Mouse (Mus musculus): Measurements from ENCODE around the gene Gm20388. TPM values are rescaled to one million over a fixed set of nuclear protein-coding genes. Genes with fewer than 3 reads are reported as not detected.

Gene Gm20388
- polyA plus RNA-seq, 1 experiment from 2014 or later = not detected

- 57% methylated on average over 16 of the region's 16 CpGs for WGBS (ENCODE audit: insufficient replicate concordance)
- H3K4me3 ChIP-seq = no peak overlapping the region
These were observed 251.2 kb downstream of the Gm20388 start for GRCm38 (mm10) chr8:120161658-120162403.

GRCm38 (mm10) chr8:120162404-120162752 is 251.7 kb downstream of the Gm20388 start:
- Histone ChIP-seq H3K27me3 (replicated peaks) (peaks cover 39% of the 10 kb centered on the region), H3K9ac (no peak overlapping the region), H3K4me2 (no peak overlapping the region), H3K36me3 (no peaks in the 10 kb centered on the region), H3K9me3 (replicated peaks) (no peaks in the 10 kb centered on the region), H3K27ac (no peak overlapping the region), H3K4me1 (no peaks in the 10 kb centered on the region), H3K4me3 (no peak overlapping the region)
- 47% methylated on average over 5 of the region's 5 CpGs for WGBS (ENCODE audit: insufficient replicate concordance)
- no peak for ATAC-seq

More at GRCm38 (mm10) chr8:120161658-120162403, 251.2 kb downstream of the Gm20388 start:
- Histone ChIP-seq H3K9me3 (replicated peaks) (no peaks in the 10 kb centered on the region), H3K9ac (no peak overlapping the region), H3K27ac (no peak overlapping the region), H3K4me1 (no peaks in the 10 kb centered on the region), H3K27me3 (replicated peaks) (peaks cover 34% of the 10 kb centered on the region), H3K36me3 (no peaks in the 10 kb centered on the region), H3K4me2 (no peak overlapping the region)
- no peak for ATAC-seq

GRCm38 (mm10) chr8:120163376-120163775 is 252.7 kb downstream of the Gm20388 start:
- no peak overlapping the region for H3K27ac ChIP-seq
- H3K4me2 ChIP-seq = no peak overlapping the region
- H3K9me3 ChIP-seq (replicated peaks) = no peaks in the 10 kb centered on the region
- H3K4me3 ChIP-seq = no peak overlapping the region
- no peak for ATAC-seq
- H3K4me1 ChIP-seq = no peaks in the 10 kb centered on the region
- no peaks in the 10 kb centered on the region for H3K36me3 ChIP-seq
- no peak overlapping the region for H3K9ac ChIP-seq
- 55% methylated on average over 8 of the region's 8 CpGs for WGBS (ENCODE audit: insufficient replicate concordance)
- H3K27me3 ChIP-seq (replicated peaks) = peaks cover 49% of the 10 kb centered on the region

- Histone ChIP-seq H3K36me3 (no peaks in the 10 kb centered on the region), H3K4me1 (no peaks in the 10 kb centered on the region), H3K4me2 (no peak overlapping the region), H3K4me3 (no peak overlapping the region), H3K27me3 (replicated peaks) (peaks cover 54% of the 10 kb centered on the region), H3K9ac (no peak overlapping the region), H3K9me3 (replicated peaks) (no peaks in the 10 kb centered on the region), H3K27ac (no peak overlapping the region)
- 73% methylated on average over 5 of the region's 5 CpGs for WGBS (ENCODE audit: insufficient replicate concordance)
- ATAC-seq = no peak
These were observed 253.4 kb downstream of the Gm20388 start for GRCm38 (mm10) chr8:120164026-120164425.

- H3K4me1 ChIP-seq = no peaks in the 10 kb centered on the region
- no peaks in the 10 kb centered on the region for H3K36me3 ChIP-seq
- WGBS (ENCODE audit: insufficient replicate concordance) = 65% methylated on average over 8 of the region's 8 CpGs
- no peaks in the 10 kb centered on the region for H3K9me3 ChIP-seq (replicated peaks)
- H3K9ac ChIP-seq = no peak overlapping the region
- H3K27ac ChIP-seq = no peak overlapping the region
- ATAC-seq = no peak
- peaks cover 62% of the 10 kb centered on the region for H3K27me3 ChIP-seq (replicated peaks)
- H3K4me2 ChIP-seq = no peak overlapping the region
- H3K4me3 ChIP-seq = no peak overlapping the region
These were observed 256.5 kb downstream of the Gm20388 start for GRCm38 (mm10) chr8:120167136-120167535.

- ATAC-seq = no peak
These were observed 257.2 kb downstream of the Gm20388 start for GRCm38 (mm10) chr8:120167821-120168220.

GRCm38 (mm10) chr8:120169119-120169518 is 258.5 kb downstream of the Gm20388 start:
- peaks cover 70% of the 10 kb centered on the region for H3K27me3 ChIP-seq (replicated peaks)
- 50% methylated on average over 8 of the region's 8 CpGs for WGBS (ENCODE audit: insufficient replicate concordance)
- H3K9me3 ChIP-seq (replicated peaks) = no peaks in the 10 kb centered on the region
- no peaks in the 10 kb centered on the region for H3K36me3 ChIP-seq
- no peak overlapping the region for H3K4me3 ChIP-seq
- H3K27ac ChIP-seq = no peak overlapping the region
- no peaks in the 10 kb centered on the region for H3K4me1 ChIP-seq
- no peak for ATAC-seq
- H3K9ac ChIP-seq = no peak overlapping the region
- H3K4me2 ChIP-seq = no peak overlapping the region

More at GRCm38 (mm10) chr8:120167821-120168220, 257.2 kb downstream of the Gm20388 start:
- Histone ChIP-seq H3K4me3 (no peak overlapping the region), H3K9ac (no peak overlapping the region), H3K27ac (no peak overlapping the region), H3K4me1 (no peaks in the 10 kb centered on the region), H3K36me3 (no peaks in the 10 kb centered on the region), H3K27me3 (replicated peaks) (peaks cover 68% of the 10 kb centered on the region), H3K4me2 (no peak overlapping the region), H3K9me3 (replicated peaks) (no peaks in the 10 kb centered on the region)
- WGBS (ENCODE audit: insufficient replicate concordance) = 45% methylated on average over 5 of the region's 5 CpGs

- peaks cover 79% of the 10 kb centered on the region for H3K27me3 ChIP-seq (replicated peaks)
- 52% methylated on average over 1 of the region's 1 CpGs for WGBS (ENCODE audit: insufficient replicate concordance)
- no peak overlapping the region for H3K9ac ChIP-seq
- no peaks in the 10 kb centered on the region for H3K9me3 ChIP-seq (replicated peaks)
- H3K4me2 ChIP-seq = no peak overlapping the region
- peaks cover 10% of the 10 kb centered on the region for H3K4me1 ChIP-seq
- H3K27ac ChIP-seq = no peak overlapping the region
- no peak for ATAC-seq
- no peaks in the 10 kb centered on the region for H3K36me3 ChIP-seq
- no peak overlapping the region for H3K4me3 ChIP-seq
These were observed 262.6 kb downstream of the Gm20388 start for GRCm38 (mm10) chr8:120173195-120173594.

- no peak for ATAC-seq
- Histone ChIP-seq H3K36me3 (no peaks in the 10 kb centered on the region), H3K9ac (no peak overlapping the region), H3K9me3 (replicated peaks) (no peaks in the 10 kb centered on the region), H3K4me2 (no peak overlapping the region), H3K27me3 (replicated peaks) (peaks cover 72% of the 10 kb centered on the region), H3K4me1 (peaks cover 15% of the 10 kb centered on the region), H3K27ac (no peak overlapping the region), H3K4me3 (no peak overlapping the region)
- WGBS (ENCODE audit: insufficient replicate concordance) = 49% methylated on average over 18 of the region's 18 CpGs
These were observed 264.0 kb downstream of the Gm20388 start for GRCm38 (mm10) chr8:120174606-120175005.

GRCm38 (mm10) chr8:120176605-120177004 is 266.0 kb downstream of the Gm20388 start:
- Histone ChIP-seq H3K4me3 (no peak overlapping the region), H3K9me3 (replicated peaks) (no peaks in the 10 kb centered on the region), H3K36me3 (no peaks in the 10 kb centered on the region), H3K27me3 (replicated peaks) (peaks cover 63% of the 10 kb centered on the region), H3K4me2 (no peak overlapping the region), H3K4me1 (peaks cover 15% of the 10 kb centered on the region), H3K9ac (no peak overlapping the region), H3K27ac (no peak overlapping the region)
- no peak for ATAC-seq
- 22% methylated on average over 4 of the region's 4 CpGs for WGBS (ENCODE audit: insufficient replicate concordance)

GRCm38 (mm10) chr8:120177318-120178123 is 266.9 kb downstream of the Gm20388 start, which contains the start of gene Fam92b:
Gene Fam92b, minus strand, starts transcription at chr8:120177466.
- Histone ChIP-seq H3K4me3 (no peak within 1 kb of the TSS), H3K27ac (no peak within 1 kb of the TSS), H3K4me2 (peak within 1 kb of the TSS; percentile 27)

GRCm38 (mm10) chr8:120178124-120178514 is 267.5 kb downstream of the Gm20388 start:
- no peak overlapping the region for H3K9ac ChIP-seq
- no peak overlapping the region for H3K27ac ChIP-seq
- peak overlapping the region; percentile 27; the same call in 1 of the 2 replicates for H3K4me2 ChIP-seq
- ATAC-seq = no peak
- H3K9me3 ChIP-seq (replicated peaks) = no peaks in the 10 kb centered on the region
- no peak overlapping the region for H3K4me3 ChIP-seq
- no peaks in the 10 kb centered on the region for H3K36me3 ChIP-seq
- WGBS (ENCODE audit: insufficient replicate concordance) = 14% methylated on average over 10 of the region's 10 CpGs
- H3K4me1 ChIP-seq = peaks cover 15% of the 10 kb centered on the region
- peaks cover 55% of the 10 kb centered on the region for H3K27me3 ChIP-seq (replicated peaks)

More at GRCm38 (mm10) chr8:120177318-120178123, 266.9 kb downstream of the Gm20388 start, which contains the start of gene Fam92b:
- no peak within 1 kb of the TSS for H3K9ac ChIP-seq
- ATAC-seq = peak; percentile 31; the same call in 1 of the 2 replicates
- no peaks in the 10 kb centered on the region for H3K36me3 ChIP-seq
- no peaks in the 10 kb centered on the region for H3K9me3 ChIP-seq (replicated peaks)
- peaks cover 57% of the 10 kb centered on the region for H3K27me3 ChIP-seq (replicated peaks)
- 2% methylated on average over 23 of the region's 26 CpGs for WGBS (ENCODE audit: insufficient replicate concordance)
- H3K4me1 ChIP-seq = peaks cover 15% of the 10 kb centered on the region

Data from liver, embryonic 12.5 days (tissue).